Mouse (Mus musculus) hindbrain, postnatal 0 days (tissue): ENCODE data around the gene Pkdrej. TPM values are rescaled to one million over a fixed set of nuclear protein-coding genes. Genes with fewer than 3 reads are reported as not detected.

Source experiments
- ATAC-seq: fragments of 200-750 bp; cut with Nextera tagmentation; 2 replicates; pipeline ENCODE4 v1.8.0; 2017; ENCODE audit warnings: mild to moderate bottlenecking, moderate TSS enrichment, moderate library complexity
- DNase-seq: peaks from one replicate; pipeline ENCODE4 v3.0.0-alpha.2; 2015; ENCODE audit warnings: low spot score
- H3K27ac ChIP-seq: fragments of 300-500 bp; sonication (generic); 2 replicates; pipeline ENCODE4 v1.5.1; 2014; ENCODE audit warnings: mild to moderate bottlenecking
- H3K27me3 ChIP-seq: fragments of 300-500 bp; sonication (generic); 2 replicates; pipeline ENCODE4 v1.6.1; 2014; ENCODE audit warnings: low read length, mixed read lengths; ENCODE audit not compliant: insufficient read depth
- H3K36me3 ChIP-seq: fragments of 300-500 bp; sonication (generic); 2 replicates; pipeline ENCODE4 v1.6.1; 2014; ENCODE audit warnings: low read length, mixed read lengths; ENCODE audit not compliant: insufficient read depth
- H3K4me1 ChIP-seq: fragments of 300-500 bp; sonication (generic); 2 replicates; pipeline ENCODE4 v1.6.1; 2014; ENCODE audit warnings: antibody characterized with exemption, low read length, mixed read lengths; ENCODE audit not compliant: insufficient read depth
- H3K4me2 ChIP-seq: fragments of 300-500 bp; sonication (generic); 2 replicates; pipeline ENCODE4 v1.6.1; 2014; ENCODE audit warnings: low read depth, mild to moderate bottlenecking, low read length, moderate library complexity, mixed read lengths
- H3K4me3 ChIP-seq: fragments of 300-500 bp; sonication (generic); 2 replicates; pipeline ENCODE4 v1.5.1; 2014; ENCODE audit warnings: low read length
- H3K9ac ChIP-seq: fragments of 300-500 bp; sonication (generic); replicated peaks from 2 replicates; pipeline ENCODE4 v1.6.1; 2014; ENCODE audit warnings: mild to moderate bottlenecking, low read length, moderate library complexity, mixed read lengths
- H3K9me3 ChIP-seq: fragments of 300-500 bp; sonication (generic); 2 replicates; pipeline ENCODE4 v1.6.1; 2016; ENCODE audit warnings: low read length, mixed read lengths
- CTCF ChIP-seq: IDR thresholded peaks from 2 replicates; pipeline ENCODE4 v1.5.1; 2016; ENCODE audit warnings: antibody characterized with exemption, control low read depth, low read depth
- WGBS: fragments of 180-500 bp; shearing (Covaris S2); extraction: QIAGEN DNeasy Blood & Tissue Kit; methylation state at CpG from one replicate; pipeline ENCODE4 v1.1.7; 2014; 5-methylcytosine and 5-hydroxymethylcytosine counted together
- polyA plus RNA-seq: library from polyadenylated mRNA; unstranded; fragments of >200 nt; fragmentation: Nextera tagmentation; extraction: Ambion mirVana; gene quantifications from 2 replicates; pipeline ENCODE4 v1.2.1, GENCODE M21; 2015
- total RNA-seq: library from RNA; depleted of rRNA; stranded (reverse); fragments of >200 nt; gene quantifications from 2 replicates; pipeline ENCODE4 v1.2.3, GENCODE M21; 2014; rRNA removed

The Pkdrej gene
- total and polyA plus RNA-seq, 2 experiments from 2014 or later, result 0.06 to 0.26 TPM

GRCm38 (mm10) chr15:85772146-85772740, 49.3 kb downstream of the Pkdrej start:
- H3K4me1 ChIP-seq, result no peaks in the 10 kb centered on the region
- no peaks in the 10 kb centered on the region for H3K36me3 ChIP-seq
- no peak overlapping the region for H3K4me3 ChIP-seq
- WGBS, result 80% methylated on average over 11 of the region's 11 CpGs
- no peaks in the 10 kb centered on the region for H3K27me3 ChIP-seq
- no peak overlapping the region for H3K27ac ChIP-seq
- no peak for TF ChIP-seq CTCF
- no peak overlapping the region for H3K9ac ChIP-seq
- no peaks in the 10 kb centered on the region for H3K9me3 ChIP-seq
- no peak overlapping the region for H3K4me2 ChIP-seq
- ATAC-seq (no peak), DNase-seq (no peak)

GRCm38 (mm10) chr15:85771306-85772121, 50.0 kb downstream of the Pkdrej start:
- H3K9me3 ChIP-seq, result no peaks in the 10 kb centered on the region
- DNase-seq (no peak), ATAC-seq (no peak)
- no peak overlapping the region for H3K9ac ChIP-seq
- no peak overlapping the region for H3K27ac ChIP-seq
- no peaks in the 10 kb centered on the region for H3K27me3 ChIP-seq
- H3K36me3 ChIP-seq, result no peaks in the 10 kb centered on the region
- no peak for TF ChIP-seq CTCF
- WGBS, result 86% methylated on average over 17 of the region's 17 CpGs
- H3K4me1 ChIP-seq, result no peaks in the 10 kb centered on the region
- no peak overlapping the region for H3K4me2 ChIP-seq
- H3K4me3 ChIP-seq, result no peak overlapping the region

DNA sequence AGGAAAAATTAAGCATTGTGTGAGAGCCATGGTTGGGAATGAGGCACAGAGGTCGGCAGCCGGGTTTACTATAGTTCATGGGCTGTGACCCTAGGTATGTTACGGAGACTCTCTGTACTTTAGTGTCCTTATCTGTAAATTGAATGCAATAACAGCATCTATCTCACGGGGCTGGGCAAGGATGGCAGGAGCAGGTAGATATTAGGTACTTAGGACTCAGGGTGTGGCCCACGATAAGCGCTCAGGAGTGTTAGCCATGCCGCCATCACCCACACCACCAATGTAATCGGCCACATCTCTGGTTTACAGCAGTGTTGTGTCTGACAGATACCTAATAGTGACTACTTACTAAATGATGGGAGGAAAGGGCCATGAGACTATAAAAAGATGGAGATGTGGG, 52.5 kb downstream of the Pkdrej start:
- H3K9ac ChIP-seq, result no peak overlapping the region
- TF ChIP-seq CTCF, result no peak
- H3K4me3 ChIP-seq, result no peak overlapping the region
- WGBS, result 94% methylated on average over 8 of the region's 8 CpGs
- no peaks in the 10 kb centered on the region for H3K9me3 ChIP-seq
- H3K27me3 ChIP-seq, result no peaks in the 10 kb centered on the region
- no peak overlapping the region for H3K27ac ChIP-seq
- H3K4me2 ChIP-seq, result no peak overlapping the region
- H3K36me3 ChIP-seq, result no peaks in the 10 kb centered on the region
- no peak for ATAC-seq
- no peak for DNase-seq
- no peaks in the 10 kb centered on the region for H3K4me1 ChIP-seq

- Histone ChIP-seq H3K9ac (no peak overlapping the region), H3K36me3 (no peaks in the 10 kb centered on the region), H3K4me1 (no peaks in the 10 kb centered on the region), H3K27ac (no peak overlapping the region), H3K4me2 (no peak overlapping the region), H3K27me3 (no peaks in the 10 kb centered on the region), H3K4me3 (no peak overlapping the region), H3K9me3 (no peaks in the 10 kb centered on the region)
- DNase-seq (no peak), ATAC-seq (no peak)
- WGBS, result 92% methylated on average over 5 of the region's 5 CpGs
- no peak for TF ChIP-seq CTCF
Measured at GRCm38 (mm10) chr15:85766677-85767076, 54.9 kb downstream of the Pkdrej start.

- Histone ChIP-seq H3K27me3 (no peaks in the 10 kb centered on the region), H3K4me1 (no peaks in the 10 kb centered on the region), H3K4me3 (no peak overlapping the region), H3K9me3 (no peaks in the 10 kb centered on the region), H3K27ac (no peak overlapping the region), H3K36me3 (no peaks in the 10 kb centered on the region), H3K9ac (no peak overlapping the region), H3K4me2 (no peak overlapping the region)
- DNase-seq (no peak), ATAC-seq (no peak)
- no peak for TF ChIP-seq CTCF
- WGBS, result 52% methylated on average over 3 of the region's 3 CpGs
Measured at GRCm38 (mm10) chr15:85765022-85765421, 56.5 kb downstream of the Pkdrej start.

Other genes with a start within 250 kb of the Pkdrej start
- gene Wnt7b, start 239.3 kb downstream of the Pkdrej start, total RNA-seq, result 56.6 and 63.1 TPM in 2 replicates
- 26.0 and 27.2 TPM in 2 replicates for gene Wnt7b, start 239.3 kb downstream of the Pkdrej start, polyA plus RNA-seq
- gene Ppara, start 86.8 kb downstream of the Pkdrej start, total RNA-seq, result 1.2 and 6.6 TPM in 2 replicates
- 1.9 and 2.7 TPM in 2 replicates for gene Ppara, start 86.8 kb downstream of the Pkdrej start, polyA plus RNA-seq
- 21.0 and 32.6 TPM in 2 replicates for gene Cdpf1, start 10.0 kb downstream of the Pkdrej start, total RNA-seq
- 22.9 and 25.0 TPM in 2 replicates for gene Cdpf1, start 10.0 kb downstream of the Pkdrej start, polyA plus RNA-seq
- gene Ttc38, start 10.6 kb upstream of the Pkdrej start, total RNA-seq, result 4.7 and 5.4 TPM in 2 replicates
- 2.0 and 3.1 TPM in 2 replicates for gene Ttc38, start 10.6 kb upstream of the Pkdrej start, polyA plus RNA-seq
- gene Gtse1, start 38.0 kb upstream of the Pkdrej start, total RNA-seq, result 10.4 and 10.5 TPM in 2 replicates
- 4.9 and 5.4 TPM in 2 replicates for gene Gtse1, start 38.0 kb upstream of the Pkdrej start, polyA plus RNA-seq
- gene Trmu, start 57.6 kb upstream of the Pkdrej start, total RNA-seq, result 21.6 and 30.4 TPM in 2 replicates
- 35.1 and 39.5 TPM in 2 replicates for gene Trmu, start 57.6 kb upstream of the Pkdrej start, polyA plus RNA-seq
- gene Celsr1, start 212.0 kb upstream of the Pkdrej start, total RNA-seq, result 16.4 and 19.4 TPM in 2 replicates
- gene Celsr1, start 212.0 kb upstream of the Pkdrej start, polyA plus RNA-seq, result 0.98 and 0.99 TPM in 2 replicates
- gene Gramd4, start 236.0 kb upstream of the Pkdrej start, total RNA-seq, result 36.2 and 40.9 TPM in 2 replicates
- 18.6 and 19.0 TPM in 2 replicates for gene Gramd4, start 236.0 kb upstream of the Pkdrej start, polyA plus RNA-seq